Mouse (Mus musculus) C2C12 (cell line): ENCODE measurements around the gene Myo5a. TPM values are rescaled to one million over a fixed set of nuclear protein-coding genes. Genes with fewer than 3 reads are reported as not detected.
"Not testable (repeated sequence)": the region's sequence is repeated elsewhere in the genome, so short reads cannot be mapped to it uniquely, and the experiment has no call there.

Experiments
- H3K27me3 ChIP-seq: one replicate; pipeline ENCODE4 v1.6.1; 2011; ENCODE audit not compliant: control insufficient read depth, insufficient read depth, insufficient read length
- H3K36me3 ChIP-seq: one replicate; pipeline ENCODE4 v1.6.1; 2011; ENCODE audit not compliant: control insufficient read depth, insufficient read depth
- H3K4me3 ChIP-seq: one replicate; pipeline ENCODE4 v1.5.1; 2011; ENCODE audit warnings: mild to moderate bottlenecking, control low read depth; ENCODE audit not compliant: poor library complexity, insufficient read depth, severe bottlenecking
- H3K79me2 ChIP-seq: one replicate; pipeline ENCODE4 v1.6.1; 2011; ENCODE audit not compliant: control insufficient read depth, insufficient read depth
- H3K79me3 ChIP-seq: one replicate; pipeline ENCODE4 v1.6.1; 2011; ENCODE audit warnings: low read depth, control low read depth
- H3ac ChIP-seq: one replicate; pipeline ENCODE3; 2011; ENCODE audit warnings: low read depth; ENCODE audit not compliant: control insufficient read depth, insufficient read length
- CEBPB ChIP-seq: IDR thresholded peaks from one replicate; pipeline ENCODE4 v1.6.1; 2011; ENCODE audit warnings: low read depth, mild to moderate bottlenecking, control low read depth, moderate library complexity
- CTCF ChIP-seq: IDR thresholded peaks from one replicate; pipeline ENCODE4 v1.5.1; 2011; ENCODE audit not compliant: control insufficient read depth, insufficient read depth, insufficient read length
- FOSL1 ChIP-seq: IDR thresholded peaks from one replicate; pipeline ENCODE4 v1.8.0; 2011; ENCODE audit warnings: mild to moderate bottlenecking, low read length; ENCODE audit not compliant: poor library complexity, insufficient read depth, severe bottlenecking
- MAX ChIP-seq: IDR thresholded peaks from one replicate; pipeline ENCODE4 v1.6.1; 2011; ENCODE audit warnings: mild to moderate bottlenecking, control low read depth
- MYOD1 ChIP-seq: IDR thresholded peaks from one replicate; pipeline ENCODE4 v1.6.1; 2011; ENCODE audit warnings: low read depth; ENCODE audit not compliant: control insufficient read depth, insufficient read length
- MYOG ChIP-seq: IDR thresholded peaks from one replicate; pipeline ENCODE4 v1.6.1; 2011; ENCODE audit not compliant: control insufficient read depth, insufficient read length; ENCODE audit errors: extremely low read depth
- USF1 ChIP-seq: IDR thresholded peaks from one replicate; pipeline ENCODE4 v1.6.1; 2011; ENCODE audit warnings: low read depth, mild to moderate bottlenecking, control low read depth, moderate library complexity
- polyA plus RNA-seq: library from polyadenylated mRNA; unstranded; fragments of >200 nt; fragmentation: generic; extraction: Trizol; gene quantifications from one replicate; pipeline ENCODE4 v1.2.1, GENCODE M21; 2012; ENCODE audit warnings: missing spikeins

Myo5a gene
- polyA plus RNA-seq, 1 experiment, result 30.2 TPM

- no peak for TF ChIP-seq CTCF
- no peak for TF ChIP-seq USF1
- no peak for TF ChIP-seq MYOD1
- TF ChIP-seq FOSL1, result no peak
- no peak for TF ChIP-seq MYOG
- no peak for TF ChIP-seq CEBPB
- TF ChIP-seq MAX, result no peak
- Histone ChIP-seq H3K36me3 (no peaks in the 10 kb centered on the region), H3K4me3 (no peak overlapping the region), H3K79me2 (no peaks in the 10 kb centered on the region), H3K27me3 (no peaks in the 10 kb centered on the region), H3ac (no peak overlapping the region), H3K79me3 (no peaks in the 10 kb centered on the region)
These were observed 178.1 kb downstream of the Myo5a start for GRCm38 (mm10) chr9:75248874-75249273.

- H3K79me2 ChIP-seq, H3K36me3 ChIP-seq, H3K79me3 ChIP-seq, H3ac ChIP-seq, H3K4me3 ChIP-seq, H3K27me3 ChIP-seq: not testable (repeated sequence)
These were observed 182.3 kb downstream of the Myo5a start for GRCm38 (mm10) chr9:75253158-75253557.

- H3K79me2 ChIP-seq, result no peaks in the 10 kb centered on the region
- no peak overlapping the region for H3K4me3 ChIP-seq
- H3K79me3 ChIP-seq, result no peaks in the 10 kb centered on the region
- TF ChIP-seq MAX, result no peak
- TF ChIP-seq FOSL1, result no peak
- no peak for TF ChIP-seq CEBPB
- peak; percentile 59 for TF ChIP-seq MYOD1
- no peak for TF ChIP-seq CTCF
- H3ac ChIP-seq, result no peak overlapping the region
- H3K36me3 ChIP-seq, result no peaks in the 10 kb centered on the region
- H3K27me3 ChIP-seq, result no peaks in the 10 kb centered on the region
These were observed 183.0 kb downstream of the Myo5a start for GRCm38 (mm10) chr9:75253766-75254165.

- Histone ChIP-seq H3K4me3 (no peak overlapping the region), H3ac (no peak overlapping the region), H3K79me2 (no peaks in the 10 kb centered on the region), H3K79me3 (no peaks in the 10 kb centered on the region), H3K36me3 (no peaks in the 10 kb centered on the region), H3K27me3 (no peaks in the 10 kb centered on the region)
- no peak for TF ChIP-seq FOSL1
- no peak for TF ChIP-seq CTCF
- no peak for TF ChIP-seq MYOD1
- TF ChIP-seq MAX, result no peak
- no peak for TF ChIP-seq CEBPB
- TF ChIP-seq MYOG, result no peak
- no peak for TF ChIP-seq USF1
These were observed 183.6 kb downstream of the Myo5a start for GRCm38 (mm10) chr9:75254196-75254955.

GRCm38 (mm10) chr9:75255820-75256545, 185.2 kb downstream of the Myo5a start:
- Histone ChIP-seq H3K4me3 (no peak overlapping the region), H3K79me3 (no peaks in the 10 kb centered on the region), H3K79me2 (no peaks in the 10 kb centered on the region), H3ac (no peak overlapping the region), H3K27me3 (no peaks in the 10 kb centered on the region), H3K36me3 (no peaks in the 10 kb centered on the region)
- TF ChIP-seq FOSL1 (no peak), MYOD1 (no peak), CEBPB (no peak), CTCF (no peak), MAX (no peak), USF1 (no peak), MYOG (no peak)

GRCm38 (mm10) chr9:75258792-75259191, 188.0 kb downstream of the Myo5a start:
- no peaks in the 10 kb centered on the region for H3K27me3 ChIP-seq
- TF ChIP-seq MAX, result no peak
- TF ChIP-seq MYOD1, result no peak
- TF ChIP-seq CEBPB, result no peak
- TF ChIP-seq CTCF, result no peak
- no peak for TF ChIP-seq USF1
- TF ChIP-seq MYOG, result no peak
- TF ChIP-seq FOSL1, result no peak
- H3K79me2 ChIP-seq, result no peaks in the 10 kb centered on the region

More at GRCm38 (mm10) chr9:75258792-75259191, 188.0 kb downstream of the Myo5a start:
- Histone ChIP-seq H3K4me3 (no peak overlapping the region), H3K79me3 (no peaks in the 10 kb centered on the region), H3K36me3 (no peaks in the 10 kb centered on the region), H3ac (no peak overlapping the region)
